Mouse (Mus musculus): ENCODE data around the gene Psmd3. TPM values are rescaled to one million over a fixed set of nuclear protein-coding genes. Genes with fewer than 3 reads are reported as not detected.
"Not testable (repeated sequence)": the region's sequence is repeated elsewhere in the genome, so short reads cannot be mapped to it uniquely, and the experiment has no call there.

Psmd3 gene
- polyA plus RNA-seq, 1 experiment from 2014 or later = 202 TPM

GRCm38 (mm10) chr11:98671857-98672256 lies 10.5 kb upstream of the Psmd3 start:
- Histone ChIP-seq H3K36me3 (no peaks in the 10 kb centered on the region), H3K27me3 (replicated peaks) (peaks cover 49% of the 10 kb centered on the region), H3K9ac (no peak overlapping the region), H3K9me3 (replicated peaks) (no peaks in the 10 kb centered on the region), H3K4me3 (no peak overlapping the region), H3K4me2 (peak overlapping the region; percentile 39; the same call in 1 of the 2 replicates), H3K4me1 (peaks cover 20% of the 10 kb centered on the region), H3K27ac (no peak overlapping the region)
- peak; percentile 57; the same call in 1 of the 2 replicates for ATAC-seq
- 20% methylated on average over 5 of the region's 5 CpGs for WGBS (ENCODE audit: insufficient replicate concordance)

- H3K9me3 ChIP-seq (replicated peaks) = no peaks in the 10 kb centered on the region
- WGBS (ENCODE audit: insufficient replicate concordance) = 35% methylated on average over 5 of the region's 5 CpGs
- no peaks in the 10 kb centered on the region for H3K36me3 ChIP-seq
- no peak for ATAC-seq
- H3K27me3 ChIP-seq (replicated peaks) = peaks cover 47% of the 10 kb centered on the region
- peak overlapping the region; percentile 39 for H3K4me2 ChIP-seq
- H3K9ac ChIP-seq = no peak overlapping the region
- H3K4me3 ChIP-seq = no peak overlapping the region
- H3K27ac ChIP-seq = no peak overlapping the region
- H3K4me1 ChIP-seq = peaks cover 20% of the 10 kb centered on the region
Measured at GRCm38 (mm10) chr11:98672482-98672881, 9.9 kb upstream of the Psmd3 start.

GRCm38 (mm10) chr11:98673136-98673535 lies 9.2 kb upstream of the Psmd3 start:
- Histone ChIP-seq H3K4me1 (peaks cover 20% of the 10 kb centered on the region), H3K27me3 (replicated peaks) (peaks cover 45% of the 10 kb centered on the region), H3K4me2 (peak overlapping the region; percentile 39)
- not testable (repeated sequence) for H3K4me3 ChIP-seq; H3K27ac ChIP-seq; H3K36me3 ChIP-seq; H3K9me3 ChIP-seq (replicated peaks); H3K9ac ChIP-seq
- peak; percentile 67; the same call in 1 of the 2 replicates for ATAC-seq
- 3% methylated on average over 7 of the region's 7 CpGs for WGBS (ENCODE audit: insufficient replicate concordance)

GRCm38 (mm10) chr11:98675829-98676363 lies 6.5 kb upstream of the Psmd3 start:
- H3K27me3 ChIP-seq (replicated peaks) = peaks cover 23% of the 10 kb centered on the region
- no peak overlapping the region for H3K4me3 ChIP-seq
- H3K36me3 ChIP-seq = no peaks in the 10 kb centered on the region
- no peak overlapping the region for H3K9ac ChIP-seq
- H3K9me3 ChIP-seq (replicated peaks) = no peaks in the 10 kb centered on the region
- H3K4me1 ChIP-seq = peaks cover 20% of the 10 kb centered on the region
- 24% methylated on average over 7 of the region's 7 CpGs for WGBS (ENCODE audit: insufficient replicate concordance)
- no peak overlapping the region for H3K27ac ChIP-seq
- ATAC-seq = no peak
- no peak overlapping the region for H3K4me2 ChIP-seq

GRCm38 (mm10) chr11:98680023-98680422 lies 2.3 kb upstream of the Psmd3 start:
- H3K9ac ChIP-seq = no peak overlapping the region
- H3K27me3 ChIP-seq (replicated peaks) = peaks cover 14% of the 10 kb centered on the region
- H3K27ac ChIP-seq = no peak overlapping the region
- peaks cover 25% of the 10 kb centered on the region for H3K4me1 ChIP-seq
- H3K9me3 ChIP-seq (replicated peaks) = no peaks in the 10 kb centered on the region
- H3K4me2 ChIP-seq = no peak overlapping the region
- H3K36me3 ChIP-seq = peaks cover 10% of the 10 kb centered on the region
- no peak overlapping the region for H3K4me3 ChIP-seq
- ATAC-seq = no peak
- WGBS (ENCODE audit: insufficient replicate concordance) = 90% methylated on average over 1 of the region's 1 CpGs

- 80% methylated on average over 4 of the region's 4 CpGs for WGBS (ENCODE audit: insufficient replicate concordance)
- H3K4me2 ChIP-seq = not testable (repeated sequence)
Measured at GRCm38 (mm10) chr11:98680595-98680994, 1.8 kb upstream of the Psmd3 start.

GRCm38 (mm10) chr11:98681186-98681585 lies 1.2 kb upstream of the Psmd3 start:
- peaks cover 12% of the 10 kb centered on the region; the same call in 1 of the 2 replicates for H3K27me3 ChIP-seq (replicated peaks)
- WGBS (ENCODE audit: insufficient replicate concordance) = 65% methylated on average over 4 of the region's 4 CpGs
- H3K4me1 ChIP-seq = peaks cover 25% of the 10 kb centered on the region
- peaks cover 21% of the 10 kb centered on the region for H3K36me3 ChIP-seq
- no peak overlapping the region for H3K27ac ChIP-seq
- peak overlapping the region; percentile 91 for H3K4me2 ChIP-seq
- no peaks in the 10 kb centered on the region for H3K9me3 ChIP-seq (replicated peaks)
- ATAC-seq = no peak
- H3K9ac ChIP-seq = no peak overlapping the region
- no peak overlapping the region for H3K4me3 ChIP-seq

More at GRCm38 (mm10) chr11:98680595-98680994, 1.8 kb upstream of the Psmd3 start:
- H3K4me3 ChIP-seq; ATAC-seq; H3K9ac ChIP-seq; H3K9me3 ChIP-seq (replicated peaks); H3K27ac ChIP-seq: not testable (repeated sequence)
- Histone ChIP-seq H3K4me1 (peaks cover 25% of the 10 kb centered on the region), H3K27me3 (replicated peaks) (peaks cover 12% of the 10 kb centered on the region; the same call in 1 of the 2 replicates), H3K36me3 (peaks cover 15% of the 10 kb centered on the region)

- 0 out of 2 replicates have a peak, but pooled peaks cover 6% of the 10 kb centered on the region for H3K27me3 ChIP-seq (replicated peaks)
- WGBS (ENCODE audit: insufficient replicate concordance) = under 1% methylated on average over 23 of the region's 23 CpGs
- peak overlapping the region; percentile 98 for H3K4me3 ChIP-seq
- peaks cover 37% of the 10 kb centered on the region for H3K36me3 ChIP-seq
- ATAC-seq = peak; percentile 36
- peaks cover 25% of the 10 kb centered on the region for H3K4me1 ChIP-seq
- peak overlapping the region; percentile 99 for H3K9ac ChIP-seq
- peak overlapping the region; percentile 86 for H3K27ac ChIP-seq
- H3K4me2 ChIP-seq = peak overlapping the region; percentile 91
- no peaks in the 10 kb centered on the region for H3K9me3 ChIP-seq (replicated peaks)
Measured at GRCm38 (mm10) chr11:98682811-98683210, 457 bp downstream of the Psmd3 start.

- Histone ChIP-seq H3K9ac (no peak overlapping the region), H3K4me3 (no peak overlapping the region), H3K36me3 (peaks cover 62% of the 10 kb centered on the region), H3K4me1 (peaks cover 25% of the 10 kb centered on the region), H3K4me2 (no peak overlapping the region), H3K27me3 (replicated peaks) (no peaks in the 10 kb centered on the region), H3K27ac (no peak overlapping the region), H3K9me3 (replicated peaks) (no peaks in the 10 kb centered on the region)
- 89% methylated on average over 9 of the region's 9 CpGs for WGBS (ENCODE audit: insufficient replicate concordance)
- ATAC-seq = no peak
Measured at GRCm38 (mm10) chr11:98685642-98686041, 3.3 kb downstream of the Psmd3 start.

- no peak for ATAC-seq
- 81% methylated on average over 4 of the region's 4 CpGs for WGBS (ENCODE audit: insufficient replicate concordance)
Measured at GRCm38 (mm10) chr11:98686976-98687375, 4.6 kb downstream of the Psmd3 start.

GRCm38 (mm10) chr11:98688009-98688408 lies 5.7 kb downstream of the Psmd3 start:
- 0 out of 2 replicates have a peak, but pooled peaks have one; percentile 32 for ATAC-seq
- peaks cover 86% of the 10 kb centered on the region for H3K36me3 ChIP-seq

More at GRCm38 (mm10) chr11:98686976-98687375, 4.6 kb downstream of the Psmd3 start:
- H3K4me3 ChIP-seq = no peak overlapping the region
- peaks cover 17% of the 10 kb centered on the region for H3K4me1 ChIP-seq
- H3K27ac ChIP-seq = no peak overlapping the region
- no peak overlapping the region for H3K9ac ChIP-seq
- no peak overlapping the region for H3K4me2 ChIP-seq
- H3K27me3 ChIP-seq (replicated peaks) = no peaks in the 10 kb centered on the region
- no peaks in the 10 kb centered on the region for H3K9me3 ChIP-seq (replicated peaks)
- peaks cover 75% of the 10 kb centered on the region for H3K36me3 ChIP-seq

GRCm38 (mm10) chr11:98693201-98693600 lies 10.8 kb downstream of the Psmd3 start:
- Histone ChIP-seq H3K27me3 (replicated peaks) (no peaks in the 10 kb centered on the region), H3K4me2 (no peak overlapping the region), H3K4me3 (no peak overlapping the region), H3K27ac (no peak overlapping the region), H3K36me3 (peaks cover 83% of the 10 kb centered on the region), H3K9ac (no peak overlapping the region), H3K4me1 (no peaks in the 10 kb centered on the region), H3K9me3 (replicated peaks) (no peaks in the 10 kb centered on the region)
- ATAC-seq = no peak
- 64% methylated on average over 13 of the region's 13 CpGs for WGBS (ENCODE audit: insufficient replicate concordance)

More at GRCm38 (mm10) chr11:98688009-98688408, 5.7 kb downstream of the Psmd3 start:
- Histone ChIP-seq H3K4me3 (no peak overlapping the region), H3K9me3 (replicated peaks) (no peaks in the 10 kb centered on the region), H3K4me2 (no peak overlapping the region), H3K27me3 (replicated peaks) (no peaks in the 10 kb centered on the region), H3K27ac (no peak overlapping the region), H3K4me1 (peaks cover 16% of the 10 kb centered on the region), H3K9ac (no peak overlapping the region)
- 79% methylated on average over 7 of the region's 8 CpGs for WGBS (ENCODE audit: insufficient replicate concordance)

All from liver, embryonic 12.5 days (tissue).